Mouse (Mus musculus) ES-Bruce4 (cell line): ENCODE measurements at regions not wholly inside any gene's neighbourhood (a gene's known extent, or its start where the extent isn't known, plus 50 kb on each side); places are given as distances from the start of the nearest gene placed in this dataset.

Experiments
- CTCF ChIP-seq: IDR thresholded peaks from one replicate; pipeline ENCODE4 v1.8.1; 2011; ENCODE audit warnings: low read depth, low read length
- POLR2A ChIP-seq: IDR thresholded peaks from one replicate; pipeline ENCODE4 v1.8.1; 2011; ENCODE audit warnings: low read length; ENCODE audit not compliant: insufficient read depth

DNA sequence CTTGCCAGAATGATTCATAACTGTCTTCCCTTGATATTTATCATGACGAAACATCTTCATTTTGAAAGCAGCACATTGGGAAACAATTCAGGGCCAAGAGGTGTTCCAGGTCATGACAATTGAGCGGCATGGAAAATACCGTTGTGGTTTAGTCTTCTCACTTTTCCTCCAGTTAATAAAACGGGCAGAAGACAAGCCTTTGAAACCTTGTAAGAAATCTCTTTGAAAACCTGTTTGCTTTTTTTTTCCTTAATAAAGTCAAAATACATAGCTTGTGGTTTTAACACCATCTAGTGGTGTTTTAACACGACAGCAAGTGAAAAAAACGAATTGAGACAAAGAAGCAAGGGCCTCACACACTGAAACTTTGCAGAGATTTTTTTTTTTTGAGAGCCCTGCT, 1389.0 kb upstream of the Acvr2a start:
- TF ChIP-seq CTCF (no peak), POLR2A (no peak)
